Mouse (Mus musculus) midbrain, postnatal 0 days (tissue): ENCODE measurements around the gene Ube2s. TPM values are rescaled to one million over a fixed set of nuclear protein-coding genes. Genes with fewer than 3 reads are reported as not detected.

Source experiments
- ATAC-seq: fragments of 200-750 bp; cut with Nextera tagmentation; 2 replicates; pipeline ENCODE4 v1.8.0; 2017; ENCODE audit warnings: moderate number of reproducible peaks, mild to moderate bottlenecking, moderate TSS enrichment, moderate library complexity; ENCODE audit not compliant: low FRiP score
- DNase-seq: peaks from one replicate; pipeline ENCODE4 v3.0.0-alpha.2; 2015; ENCODE audit warnings: low spot score
- H3K27ac ChIP-seq: fragments of 300-500 bp; sonication (generic); 2 replicates; pipeline ENCODE4 v1.5.1; 2014; ENCODE audit warnings: low read depth, mild to moderate bottlenecking, low read length, mixed read lengths
- H3K27me3 ChIP-seq: fragments of 300-500 bp; sonication (generic); 2 replicates; pipeline ENCODE4 v1.6.1; 2014; ENCODE audit warnings: low read length, control low read depth, mixed read lengths; ENCODE audit not compliant: insufficient read depth
- H3K36me3 ChIP-seq: fragments of 300-500 bp; sonication (generic); 2 replicates; pipeline ENCODE4 v1.6.1; 2014; ENCODE audit warnings: low read length, control low read depth, mixed read lengths; ENCODE audit not compliant: insufficient read depth
- H3K4me1 ChIP-seq: fragments of 300-500 bp; sonication (generic); 2 replicates; pipeline ENCODE4 v1.6.1; 2014; ENCODE audit warnings: mild to moderate bottlenecking, control low read depth, antibody characterized with exemption, low read length, mixed read lengths; ENCODE audit not compliant: insufficient read depth
- H3K4me2 ChIP-seq: fragments of 300-500 bp; sonication (generic); 2 replicates; pipeline ENCODE4 v1.6.1; 2014; ENCODE audit warnings: low read depth, mild to moderate bottlenecking, low read length, mixed read lengths; ENCODE audit not compliant: poor library complexity, severe bottlenecking
- H3K4me3 ChIP-seq: fragments of 300-500 bp; sonication (generic); 2 replicates; pipeline ENCODE4 v1.5.1; 2014; ENCODE audit warnings: low read depth, mild to moderate bottlenecking, low read length, moderate library complexity
- H3K9ac ChIP-seq: fragments of 300-500 bp; sonication (generic); replicated peaks from 2 replicates; pipeline ENCODE4 v1.6.1; 2014; ENCODE audit warnings: mild to moderate bottlenecking, low read length, moderate library complexity, mixed read lengths; ENCODE audit not compliant: poor library complexity, severe bottlenecking
- H3K9me3 ChIP-seq: fragments of 300-500 bp; sonication (generic); 2 replicates; pipeline ENCODE4 v1.6.1; 2016; ENCODE audit warnings: low read length, control low read depth
- CTCF ChIP-seq: IDR thresholded peaks from 2 replicates; pipeline ENCODE4 v1.5.1; 2016; ENCODE audit warnings: antibody characterized with exemption, mild to moderate bottlenecking
- WGBS: fragments of 180-500 bp; shearing (Covaris S2); extraction: QIAGEN DNeasy Blood & Tissue Kit; methylation state at CpG from one replicate; pipeline ENCODE4 v1.1.7; 2014; 5-methylcytosine and 5-hydroxymethylcytosine counted together
- polyA plus RNA-seq: library from polyadenylated mRNA; unstranded; fragments of >200 nt; fragmentation: Nextera tagmentation; extraction: Ambion mirVana; gene quantifications from 2 replicates; pipeline ENCODE4 v1.2.1, GENCODE M21; 2015
- total RNA-seq: library from RNA; depleted of rRNA; stranded (reverse); fragments of >200 nt; gene quantifications from 2 replicates; pipeline ENCODE4 v1.2.3, GENCODE M21; 2014

Gene Ube2s
- total and polyA plus RNA-seq, 2 experiments from 2014 or later: 210 to 264 TPM

DNA sequence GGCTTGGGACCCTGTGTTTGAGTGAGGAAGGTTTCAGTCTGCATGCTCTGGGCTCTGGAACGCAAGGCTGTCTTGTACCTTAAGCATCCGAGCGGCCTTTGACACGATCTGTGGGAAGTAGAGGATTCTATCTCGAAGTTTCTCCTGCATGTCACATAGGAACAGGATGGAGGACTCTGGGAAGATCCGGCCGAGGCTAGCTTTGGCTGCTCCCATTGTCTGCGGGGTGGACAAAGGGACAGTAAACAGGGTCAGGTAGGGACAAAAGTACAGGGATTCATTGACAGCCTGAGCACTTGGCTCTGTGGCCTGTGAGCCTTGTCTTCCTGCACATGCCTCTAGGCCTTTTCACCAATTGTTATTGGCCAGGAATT, 38.9 kb upstream of the Ube2s start:
- no peak for ATAC-seq
- 73% methylated on average over 8 of the region's 8 CpGs for WGBS
- no peak for TF ChIP-seq CTCF

DNA sequence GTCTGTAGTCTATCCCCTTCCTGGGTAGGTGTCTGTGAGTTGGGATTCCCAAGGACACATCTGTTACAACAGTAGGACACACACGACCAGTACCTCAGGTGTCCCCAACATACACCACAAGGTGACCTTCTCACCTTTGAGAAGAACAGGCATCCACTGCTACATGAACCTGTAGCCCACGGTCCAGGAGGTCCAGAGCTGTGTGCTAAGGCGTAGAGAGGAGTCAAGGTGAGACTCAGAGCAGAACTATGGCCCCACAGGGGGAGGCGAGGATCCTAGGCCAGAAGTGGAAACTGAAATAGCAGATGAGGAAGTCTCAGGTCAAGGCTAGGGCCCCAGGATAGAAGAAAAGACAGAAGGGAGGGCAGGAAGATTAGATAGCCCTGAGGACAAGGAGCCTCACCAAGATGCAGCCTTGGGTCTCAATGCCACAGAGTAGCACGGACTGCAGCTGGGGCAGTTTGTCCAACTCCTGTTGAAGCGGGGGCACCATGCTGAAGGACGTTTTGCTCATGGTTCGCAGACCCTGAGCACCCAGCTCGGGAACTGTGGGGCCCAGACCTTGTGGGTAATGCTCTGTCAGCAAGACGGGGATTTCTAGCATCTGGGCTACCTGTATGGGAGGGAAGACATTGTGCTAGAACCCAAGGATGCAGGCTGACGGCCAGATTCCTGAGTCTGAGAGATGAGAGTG, 38.4 kb upstream of the Ube2s start:
- WGBS: 76% methylated on average over 11 of the region's 11 CpGs
- Histone ChIP-seq H3K9me3 (no peaks in the 10 kb centered on the region), H3K36me3 (no peaks in the 10 kb centered on the region)

More for the DNA sequence above, 38.9 kb upstream of the Ube2s start:
- no peak overlapping the region for H3K4me2 ChIP-seq
- no peaks in the 10 kb centered on the region for H3K27me3 ChIP-seq
- H3K4me1 ChIP-seq: no peaks in the 10 kb centered on the region
- DNase-seq: no peak
- H3K9me3 ChIP-seq: no peaks in the 10 kb centered on the region
- no peak overlapping the region for H3K27ac ChIP-seq
- no peak overlapping the region for H3K9ac ChIP-seq
- H3K4me3 ChIP-seq: no peak overlapping the region
- no peaks in the 10 kb centered on the region for H3K36me3 ChIP-seq

DNA sequence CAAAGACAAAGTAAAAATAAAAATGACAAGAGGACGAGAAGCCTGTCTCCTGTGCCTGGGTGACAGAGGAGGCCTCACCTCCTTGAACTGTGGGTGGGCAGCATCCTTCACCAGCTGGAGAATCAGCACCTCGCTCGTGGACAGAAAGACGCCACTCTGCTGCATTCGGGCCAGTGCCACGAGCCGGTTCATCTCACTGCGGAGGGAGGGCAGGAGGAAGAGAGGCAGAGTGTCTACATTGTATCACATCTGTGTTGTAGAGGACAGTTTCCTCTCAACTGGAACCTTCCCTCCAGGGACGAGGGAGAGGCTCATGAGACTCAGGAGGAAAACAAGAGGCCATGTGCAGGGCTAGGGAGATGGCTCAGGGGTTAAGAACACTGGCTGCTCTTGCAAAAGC, 37.0 kb upstream of the Ube2s start:
- H3K36me3 ChIP-seq: no peaks in the 10 kb centered on the region
- no peak overlapping the region for H3K9ac ChIP-seq
- no peak overlapping the region for H3K27ac ChIP-seq
- ATAC-seq (no peak), DNase-seq (no peak)
- no peak overlapping the region for H3K4me3 ChIP-seq
- no peaks in the 10 kb centered on the region for H3K27me3 ChIP-seq
- no peak overlapping the region for H3K4me2 ChIP-seq
- 62% methylated on average over 9 of the region's 9 CpGs for WGBS
- no peak for TF ChIP-seq CTCF
- H3K9me3 ChIP-seq: no peaks in the 10 kb centered on the region
- H3K4me1 ChIP-seq: no peaks in the 10 kb centered on the region

More for the DNA sequence above, 38.4 kb upstream of the Ube2s start:
- no peaks in the 10 kb centered on the region for H3K4me1 ChIP-seq
- DNase-seq (no peak), ATAC-seq (no peak)
- TF ChIP-seq CTCF: no peak
- no peak overlapping the region for H3K4me3 ChIP-seq
- H3K9ac ChIP-seq: no peak overlapping the region
- H3K27ac ChIP-seq: no peak overlapping the region
- H3K27me3 ChIP-seq: no peaks in the 10 kb centered on the region
- no peak overlapping the region for H3K4me2 ChIP-seq

DNA sequence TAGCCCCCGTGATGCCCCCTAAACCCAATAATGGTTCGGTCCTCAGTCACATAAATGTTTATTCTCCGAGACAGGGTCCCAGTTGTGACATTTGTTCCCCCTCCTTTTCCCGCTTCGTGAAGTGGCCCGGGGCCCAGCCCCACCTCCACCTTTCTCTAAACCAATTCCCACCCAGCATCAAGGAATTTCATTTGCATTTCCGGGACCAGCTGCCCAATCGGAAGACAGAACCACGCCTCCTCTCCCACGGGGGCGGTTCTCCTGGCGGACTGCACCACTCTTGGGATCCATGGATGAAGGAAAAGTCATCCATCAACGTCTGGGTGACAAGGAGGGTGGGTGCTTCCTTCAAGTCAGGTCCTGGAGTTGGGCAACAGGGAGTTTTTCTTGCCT, 32.5 kb upstream of the Ube2s start:
- Histone ChIP-seq H3K4me1 (peaks cover 7% of the 10 kb centered on the region; the same call in 1 of the 2 replicates), H3K9me3 (no peaks in the 10 kb centered on the region), H3K4me3 (peak overlapping the region; percentile 58), H3K9ac (peak overlapping the region; percentile 61), H3K27me3 (no peaks in the 10 kb centered on the region), H3K27ac (peak overlapping the region; percentile 80), H3K36me3 (no peaks in the 10 kb centered on the region), H3K4me2 (peak overlapping the region; percentile 65)
- ATAC-seq (peak; percentile 85), DNase-seq (peak; percentile 95)
- no peak for TF ChIP-seq CTCF
- WGBS: 0% methylated on average over 13 of the region's 13 CpGs

DNA sequence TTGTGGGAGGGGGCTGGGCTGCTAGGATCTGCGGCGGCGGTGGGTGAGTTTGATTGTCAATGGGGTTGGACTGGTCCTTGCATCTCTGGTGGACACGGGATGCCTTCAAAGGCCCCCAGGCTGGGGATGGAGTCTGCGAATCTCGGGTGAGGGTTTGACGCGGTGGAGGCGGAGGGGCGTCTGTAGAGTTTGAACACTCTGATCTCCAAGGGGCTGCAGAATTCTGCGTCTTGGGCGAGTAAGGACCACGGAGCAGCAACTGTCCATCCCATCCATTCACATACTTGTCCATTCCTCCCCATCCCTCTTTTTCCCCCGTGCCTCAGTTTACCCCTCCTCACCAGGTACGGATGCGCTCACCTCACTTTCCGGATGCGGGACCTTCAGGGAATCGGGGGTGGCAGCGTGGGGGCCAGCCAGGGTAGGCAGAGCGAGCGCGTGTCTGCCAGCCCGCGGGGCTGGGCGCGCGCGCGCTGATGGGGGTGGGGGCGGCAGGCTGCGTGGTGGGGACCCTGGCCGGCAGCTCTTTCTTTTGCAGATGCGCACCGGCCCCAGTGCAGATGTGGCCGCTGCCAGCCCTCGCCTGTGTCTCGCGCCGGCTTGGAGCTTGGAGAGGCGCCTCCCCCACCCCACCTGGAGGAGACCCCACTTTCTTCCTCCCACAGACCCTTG, 32.0 kb upstream of the Ube2s start, which contains the start of gene Shisa7:
Gene Shisa7 (minus strand): TSS at position 452 of the 672 bp plus-strand sequence.
- Histone ChIP-seq H3K9ac (peak within 1 kb of the TSS; percentile 61), H3K9me3 (no peaks in the 10 kb centered on the region), H3K4me3 (peak within 1 kb of the TSS; percentile 58), H3K27ac (peak within 1 kb of the TSS; percentile 80), H3K4me1 (peaks cover 7% of the 10 kb centered on the region; the same call in 1 of the 2 replicates), H3K27me3 (no peaks in the 10 kb centered on the region), H3K36me3 (no peaks in the 10 kb centered on the region), H3K4me2 (peak within 1 kb of the TSS; percentile 65)
- 0% methylated on average over 20 of the region's 41 CpGs for WGBS
- DNase-seq (no peak), ATAC-seq (peak; percentile 61)
- no peak for TF ChIP-seq CTCF

DNA sequence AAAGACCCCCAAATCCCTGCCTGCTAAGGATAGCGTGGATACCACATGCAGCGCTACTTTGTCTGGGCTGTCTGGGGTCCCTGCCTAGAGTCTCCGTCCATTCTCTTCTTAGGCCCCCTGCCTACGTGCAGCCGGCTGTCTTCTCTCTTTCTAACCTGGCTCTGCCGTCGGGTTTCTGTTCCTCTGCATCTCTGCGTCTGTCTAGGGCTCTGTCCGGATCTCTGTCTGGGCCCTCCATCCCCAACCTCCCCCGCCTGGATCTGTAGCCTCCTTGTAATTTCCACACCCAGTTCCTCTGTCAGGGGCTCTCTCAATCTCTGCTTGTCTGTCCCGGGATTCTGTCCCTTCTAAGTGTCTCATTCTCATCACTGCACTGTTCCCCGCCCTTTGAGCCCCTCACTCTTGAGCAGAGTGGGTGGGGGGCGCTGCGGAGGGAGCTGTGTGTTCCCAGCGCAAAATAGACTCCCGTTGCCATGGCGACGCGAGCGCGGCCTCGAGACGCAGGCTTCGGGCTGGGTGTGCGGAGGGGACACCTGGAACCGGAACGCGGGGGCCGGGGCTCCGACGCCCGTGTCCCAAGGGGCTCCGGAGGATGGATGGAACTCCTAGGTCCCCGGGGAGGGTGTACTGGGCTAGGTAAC, 31.3 kb upstream of the Ube2s start:
- TF ChIP-seq CTCF: peak; percentile 17; the same call in 1 of the 2 replicates
- peak overlapping the region; percentile 61 for H3K9ac ChIP-seq
- H3K4me2 ChIP-seq: peak overlapping the region; percentile 65
- peak overlapping the region; percentile 80 for H3K27ac ChIP-seq
- H3K36me3 ChIP-seq: no peaks in the 10 kb centered on the region
- H3K4me1 ChIP-seq: peaks cover 7% of the 10 kb centered on the region; the same call in 1 of the 2 replicates
- peak; percentile 83 for DNase-seq
- under 1% methylated on average over 34 of the region's 34 CpGs for WGBS
- H3K27me3 ChIP-seq: no peaks in the 10 kb centered on the region
- H3K9me3 ChIP-seq: no peaks in the 10 kb centered on the region
- ATAC-seq: peak; percentile 19; the same call in 1 of the 2 replicates
- H3K4me3 ChIP-seq: peak overlapping the region; percentile 58
